Mouse (Mus musculus): ENCODE data around the gene Sprr2f.

Gene Sprr2f

GRCm38 (mm10) chr3:92364887-92365286 is at the start of gene Sprr2f:
Gene Sprr2f, plus strand, starts transcription at chr3:92365187.
- DNase-seq = no peak

- no peak for DNase-seq
These were observed 48.7 kb upstream of the Sprr2f start, which contains the start of gene Sprr2b for GRCm38 (mm10) chr3:92316320-92316719. Gene Sprr2b, plus strand, starts transcription at chr3:92316620.

- DNase-seq = no peak
These were observed 47.6 kb upstream of the Sprr2f start for GRCm38 (mm10) chr3:92317384-92317783.

GRCm38 (mm10) chr3:92336278-92336677 is 28.7 kb upstream of the Sprr2f start:
- no peak for DNase-seq

GRCm38 (mm10) chr3:92338840-92339239 is 26.1 kb upstream of the Sprr2f start, which contains the start of gene Sprr2d:
Gene Sprr2d, plus strand, starts transcription at chr3:92339140.
- no peak for DNase-seq

- no peak for DNase-seq
These were observed 13.1 kb upstream of the Sprr2f start, which contains the start of gene Sprr2e for GRCm38 (mm10) chr3:92351843-92352242. Gene Sprr2e, plus strand, starts transcription at chr3:92352143.

- DNase-seq = no peak
These were observed 3.4 kb upstream of the Sprr2f start for GRCm38 (mm10) chr3:92361619-92362018.

GRCm38 (mm10) chr3:92373613-92374012 is 8.6 kb downstream of the Sprr2f start:
- no peak for DNase-seq

GRCm38 (mm10) chr3:92385385-92385784 is 20.4 kb downstream of the Sprr2f start, which contains the start of gene Sprr2h:
Gene Sprr2h, plus strand, starts transcription at chr3:92385685.
- DNase-seq = no peak

GRCm38 (mm10) chr3:92394301-92394700 is 29.3 kb downstream of the Sprr2f start:
- no peak for DNase-seq

GRCm38 (mm10) chr3:92407691-92408090 is 42.7 kb downstream of the Sprr2f start, which contains the start of gene Sprr2i:
Gene Sprr2i, plus strand, starts transcription at chr3:92407991.
- no peak for DNase-seq
